Mouse (Mus musculus) hindbrain, embryonic 16.5 days (tissue): ENCODE results near the gene Gm9913. TPM values are rescaled to one million over a fixed set of nuclear protein-coding genes. Genes with fewer than 3 reads are reported as not detected.

Experiments
- ATAC-seq: fragments of 200-750 bp; cut with Nextera tagmentation; 2 replicates; pipeline ENCODE4 v1.8.0; 2017; ENCODE audit warnings: moderate TSS enrichment, moderate library complexity
- H3K27ac ChIP-seq: fragments of 300-500 bp; sonication (generic); 2 replicates; pipeline ENCODE4 v1.5.1; 2014; ENCODE audit warnings: low read depth, mild to moderate bottlenecking, control low read depth, low read length, moderate library complexity
- H3K27me3 ChIP-seq: fragments of 300-500 bp; sonication (generic); replicated peaks from 2 replicates; pipeline ENCODE4 v1.6.1; 2014; ENCODE audit warnings: low read length; ENCODE audit not compliant: control insufficient read depth, insufficient read depth
- H3K36me3 ChIP-seq: fragments of 300-500 bp; sonication (generic); 2 replicates; pipeline ENCODE4 v1.6.1; 2014; ENCODE audit warnings: mild to moderate bottlenecking, low read length, moderate library complexity, mixed read lengths; ENCODE audit not compliant: control insufficient read depth, insufficient read depth
- H3K4me1 ChIP-seq: fragments of 300-500 bp; sonication (generic); 2 replicates; pipeline ENCODE4 v1.6.1; 2014; ENCODE audit warnings: low read depth, low read length; ENCODE audit not compliant: control insufficient read depth, insufficient read depth
- H3K4me2 ChIP-seq: fragments of 300-500 bp; sonication (generic); 2 replicates; pipeline ENCODE4 v1.6.1; 2014; ENCODE audit warnings: mild to moderate bottlenecking, low read length, control low read depth, moderate library complexity
- H3K4me3 ChIP-seq: fragments of 300-500 bp; sonication (generic); 2 replicates; pipeline ENCODE4 v1.5.1; 2014; ENCODE audit warnings: mild to moderate bottlenecking, low read length, control low read depth, moderate library complexity
- H3K9ac ChIP-seq: fragments of 300-500 bp; sonication (generic); 2 replicates; pipeline ENCODE4 v1.6.1; 2014; ENCODE audit warnings: low read depth, mild to moderate bottlenecking, control low read depth, low read length, moderate library complexity
- H3K9me3 ChIP-seq: fragments of 300-500 bp; sonication (generic); 2 replicates; pipeline ENCODE4 v1.6.1; 2014; ENCODE audit warnings: mild to moderate bottlenecking, low read length, moderate library complexity; ENCODE audit not compliant: control insufficient read depth
- WGBS: fragments of 180-500 bp; shearing (Covaris S2); extraction: QIAGEN DNeasy Blood & Tissue Kit; methylation state at CpG from one replicate; pipeline ENCODE4 v1.1.7; 2014; 5-methylcytosine and 5-hydroxymethylcytosine counted together
- polyA plus RNA-seq: library from polyadenylated mRNA; unstranded; fragments of >200 nt; fragmentation: Nextera tagmentation; extraction: Ambion mirVana; gene quantifications from 2 replicates; pipeline ENCODE4 v1.2.1, GENCODE M21; 2015

The Gm9913 gene
- 0.08 and 0.10 TPM in 2 replicates for polyA plus RNA-seq

- no peaks in the 10 kb centered on the region for H3K27me3 ChIP-seq
- H3K27ac ChIP-seq, result peak within 1 kb of the TSS; percentile 65
- ATAC-seq, result no peak; the same call in none of the 2 replicates
Observed at GRCm38 (mm10) chr2:125505006-125505745, at the start of gene Gm9913. Gm9913 (plus strand) TSS chr2:125505089.

GRCm38 (mm10) chr2:125456059-125456789 lies 48.7 kb upstream of the Gm9913 start:
- Histone ChIP-seq H3K9ac (no peak overlapping the region), H3K27me3 (no peaks in the 10 kb centered on the region), H3K4me2 (no peak overlapping the region), H3K36me3 (no peaks in the 10 kb centered on the region), H3K9me3 (no peaks in the 10 kb centered on the region), H3K4me1 (no peaks in the 10 kb centered on the region), H3K4me3 (no peak overlapping the region), H3K27ac (no peak overlapping the region)
- no peak for ATAC-seq
- whole genome bisulfite sequencing, result 75% methylated on average over 15 of the region's 15 CpGs

More at GRCm38 (mm10) chr2:125505006-125505745, at the start of gene Gm9913:
- H3K36me3 ChIP-seq, result no peaks in the 10 kb centered on the region
- H3K9me3 ChIP-seq, result no peaks in the 10 kb centered on the region
- peak within 1 kb of the TSS; percentile 70 for H3K9ac ChIP-seq
- WGBS, result 1% methylated on average over 41 of the region's 45 CpGs
- H3K4me1 ChIP-seq, result peaks cover 7% of the 10 kb centered on the region
- peak within 1 kb of the TSS; percentile 74 for H3K4me3 ChIP-seq
- peak within 1 kb of the TSS; percentile 72 for H3K4me2 ChIP-seq

GRCm38 (mm10) chr2:125459087-125459486 lies 45.8 kb upstream of the Gm9913 start:
- ATAC-seq, result no peak

GRCm38 (mm10) chr2:125464036-125464435 lies 40.9 kb upstream of the Gm9913 start:
- H3K4me3 ChIP-seq, result no peak overlapping the region
- peaks cover 2% of the 10 kb centered on the region; the same call in 1 of the 2 replicates for H3K36me3 ChIP-seq
- H3K9me3 ChIP-seq, result no peaks in the 10 kb centered on the region
- H3K27ac ChIP-seq, result no peak overlapping the region
- no peaks in the 10 kb centered on the region for H3K27me3 ChIP-seq
- no peaks in the 10 kb centered on the region for H3K4me1 ChIP-seq
- no peak overlapping the region for H3K9ac ChIP-seq
- no peak overlapping the region for H3K4me2 ChIP-seq
- 84% methylated on average over 6 of the region's 6 CpGs for WGBS
- ATAC-seq, result no peak

More at GRCm38 (mm10) chr2:125459087-125459486, 45.8 kb upstream of the Gm9913 start:
- Histone ChIP-seq H3K4me3 (no peak overlapping the region), H3K4me1 (no peaks in the 10 kb centered on the region), H3K36me3 (no peaks in the 10 kb centered on the region), H3K27ac (no peak overlapping the region), H3K9ac (no peak overlapping the region), H3K27me3 (no peaks in the 10 kb centered on the region), H3K4me2 (no peak overlapping the region), H3K9me3 (no peaks in the 10 kb centered on the region)
- 89% methylated on average over 3 of the region's 3 CpGs for WGBS

- Histone ChIP-seq H3K27me3 (no peaks in the 10 kb centered on the region), H3K4me2 (no peak overlapping the region), H3K4me1 (no peaks in the 10 kb centered on the region), H3K27ac (no peak overlapping the region), H3K9ac (no peak overlapping the region), H3K9me3 (no peaks in the 10 kb centered on the region), H3K36me3 (no peaks in the 10 kb centered on the region; the same call in 1 of the 2 replicates), H3K4me3 (no peak overlapping the region)
- 67% methylated on average over 8 of the region's 8 CpGs for WGBS
- ATAC-seq, result no peak
Observed at GRCm38 (mm10) chr2:125470553-125471295, 34.2 kb upstream of the Gm9913 start.

GRCm38 (mm10) chr2:125471721-125472120 lies 33.2 kb upstream of the Gm9913 start:
- H3K4me2 ChIP-seq, result no peak overlapping the region
- no peak for ATAC-seq
- no peak overlapping the region for H3K4me3 ChIP-seq
- H3K9me3 ChIP-seq, result no peaks in the 10 kb centered on the region
- WGBS, result 87% methylated on average over 4 of the region's 4 CpGs
- H3K4me1 ChIP-seq, result no peaks in the 10 kb centered on the region
- H3K27ac ChIP-seq, result no peak overlapping the region
- no peaks in the 10 kb centered on the region; the same call in 1 of the 2 replicates for H3K36me3 ChIP-seq
- H3K27me3 ChIP-seq, result no peaks in the 10 kb centered on the region
- no peak overlapping the region for H3K9ac ChIP-seq

GRCm38 (mm10) chr2:125473228-125473627 lies 31.7 kb upstream of the Gm9913 start:
- H3K4me2 ChIP-seq, result no peak overlapping the region
- ATAC-seq, result no peak
- no peak overlapping the region for H3K4me3 ChIP-seq
- no peaks in the 10 kb centered on the region for H3K4me1 ChIP-seq
- no peak overlapping the region for H3K27ac ChIP-seq
- no peaks in the 10 kb centered on the region; the same call in 1 of the 2 replicates for H3K36me3 ChIP-seq
- no peaks in the 10 kb centered on the region for H3K27me3 ChIP-seq
- H3K9ac ChIP-seq, result no peak overlapping the region
- H3K9me3 ChIP-seq, result no peaks in the 10 kb centered on the region
- WGBS, result 84% methylated on average over 2 of the region's 2 CpGs

- WGBS, result 80% methylated on average over 5 of the region's 5 CpGs
- H3K9ac ChIP-seq, result no peak overlapping the region
- H3K4me2 ChIP-seq, result no peak overlapping the region
- no peak overlapping the region for H3K4me3 ChIP-seq
- H3K27ac ChIP-seq, result no peak overlapping the region
- H3K27me3 ChIP-seq, result no peaks in the 10 kb centered on the region
- no peak for ATAC-seq
- H3K4me1 ChIP-seq, result no peaks in the 10 kb centered on the region
- no peaks in the 10 kb centered on the region; the same call in 1 of the 2 replicates for H3K36me3 ChIP-seq
- H3K9me3 ChIP-seq, result no peaks in the 10 kb centered on the region
Observed at GRCm38 (mm10) chr2:125474690-125475089, 30.2 kb upstream of the Gm9913 start.
